Mouse (Mus musculus): ENCODE results near the gene Pax7. TPM values are rescaled to one million over a fixed set of nuclear protein-coding genes. Genes with fewer than 3 reads are reported as not detected.

Pax7 gene
- polyA plus RNA-seq, 1 experiment from 2014 or later: 0.04 TPM

DNA sequence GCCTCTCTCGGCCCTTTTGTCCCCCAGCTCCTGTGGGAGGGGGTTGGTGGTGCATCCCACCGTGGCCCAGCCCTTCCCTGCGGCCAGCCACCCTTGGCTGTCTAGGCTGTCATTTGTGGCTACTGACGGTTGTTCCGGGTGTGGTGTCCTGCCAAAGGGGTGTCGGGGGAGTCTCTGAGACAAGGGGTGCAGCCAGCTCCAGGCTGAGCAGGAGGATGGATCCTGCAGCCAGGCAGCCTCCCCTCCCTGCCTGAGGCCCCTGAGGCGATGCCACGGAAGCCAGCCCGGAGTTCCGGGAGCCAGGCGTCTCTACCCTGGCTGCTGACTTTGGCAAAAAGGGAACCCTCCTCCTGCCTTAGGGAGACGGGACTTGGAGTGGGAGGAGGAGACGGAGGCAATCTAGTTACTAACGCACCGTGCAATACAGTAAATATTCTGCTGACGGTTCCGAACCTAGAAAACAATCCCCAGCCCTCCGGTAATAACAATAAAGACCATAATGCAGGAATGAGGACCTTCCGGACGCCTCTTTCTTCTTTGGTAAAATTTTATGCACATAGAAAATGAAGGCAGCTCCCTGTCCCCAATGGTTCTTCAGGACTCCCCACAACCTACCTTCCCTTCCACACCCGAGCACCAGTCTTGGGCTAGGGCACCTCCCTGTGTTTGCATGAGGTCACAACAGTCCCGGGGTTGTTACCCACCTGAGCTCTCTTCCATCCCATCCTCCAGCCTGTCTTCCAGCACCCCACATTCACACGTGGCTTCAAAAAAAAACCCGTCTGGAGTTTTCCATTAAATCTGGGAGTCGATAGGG lies 19.1 kb upstream of the Pax7 start:
- H3K36me3 ChIP-seq (ENCODE audit: control insufficient read depth, insufficient read depth, low read length): no peaks in the 10 kb centered on the region
- H3K4me1 ChIP-seq (replicated peaks; ENCODE audit: control insufficient read depth, insufficient read depth, low read length): no peaks in the 10 kb centered on the region
- no peak overlapping the region for H3K4me3 ChIP-seq (ENCODE audit: low read length)
- no peaks in the 10 kb centered on the region; the same call in 1 of the 2 replicates for H3K9me3 ChIP-seq (ENCODE audit: control insufficient read depth, low read length)
- WGBS: 3% methylated on average over 25 of the region's 25 CpGs
- H3K27me3 ChIP-seq (ENCODE audit: control insufficient read depth, insufficient read depth, low read depth, low read length): peaks cover 68% of the 10 kb centered on the region
- no peak for ATAC-seq (ENCODE audit: low read depth)
- no peak overlapping the region for H3K4me2 ChIP-seq (ENCODE audit: low read depth, low read length)
- no peak overlapping the region for H3K27ac ChIP-seq (ENCODE audit: low read length)
- H3K9ac ChIP-seq (ENCODE audit: low read length): no peak overlapping the region

DNA sequence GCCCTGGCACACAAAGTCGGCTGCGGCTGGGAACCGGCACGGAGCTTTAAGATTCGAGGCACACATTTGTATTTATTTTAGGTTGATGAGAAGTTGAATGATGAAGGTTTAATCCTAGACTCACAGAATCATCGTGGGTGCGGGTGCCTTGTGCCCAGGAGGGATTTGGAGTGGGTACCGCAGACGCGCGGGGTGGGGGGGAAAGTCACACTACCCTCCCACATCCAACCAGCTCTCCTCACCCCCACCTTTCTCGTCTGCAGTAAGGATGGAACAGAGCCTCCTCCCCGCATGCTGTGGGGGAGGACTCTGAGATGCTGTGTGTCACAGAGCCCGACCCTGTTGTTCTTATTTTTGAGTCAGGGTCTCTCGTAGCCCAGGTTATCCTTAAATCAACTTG lies 18.1 kb upstream of the Pax7 start:
- Histone ChIP-seq H3K9me3 (ENCODE audit: control insufficient read depth, low read length) (no peaks in the 10 kb centered on the region; the same call in 1 of the 2 replicates), H3K9ac (ENCODE audit: low read length) (no peak overlapping the region), H3K36me3 (ENCODE audit: control insufficient read depth, insufficient read depth, low read length) (no peaks in the 10 kb centered on the region), H3K4me1 (replicated peaks; ENCODE audit: control insufficient read depth, insufficient read depth, low read length) (no peaks in the 10 kb centered on the region), H3K4me2 (ENCODE audit: low read depth, low read length) (no peak overlapping the region), H3K4me3 (ENCODE audit: low read length) (no peak overlapping the region), H3K27ac (ENCODE audit: low read length) (no peak overlapping the region), H3K27me3 (ENCODE audit: control insufficient read depth, insufficient read depth, low read depth, low read length) (peaks cover 73% of the 10 kb centered on the region)
- no peak for ATAC-seq (ENCODE audit: low read depth)
- 10% methylated on average over 15 of the region's 15 CpGs for WGBS

DNA sequence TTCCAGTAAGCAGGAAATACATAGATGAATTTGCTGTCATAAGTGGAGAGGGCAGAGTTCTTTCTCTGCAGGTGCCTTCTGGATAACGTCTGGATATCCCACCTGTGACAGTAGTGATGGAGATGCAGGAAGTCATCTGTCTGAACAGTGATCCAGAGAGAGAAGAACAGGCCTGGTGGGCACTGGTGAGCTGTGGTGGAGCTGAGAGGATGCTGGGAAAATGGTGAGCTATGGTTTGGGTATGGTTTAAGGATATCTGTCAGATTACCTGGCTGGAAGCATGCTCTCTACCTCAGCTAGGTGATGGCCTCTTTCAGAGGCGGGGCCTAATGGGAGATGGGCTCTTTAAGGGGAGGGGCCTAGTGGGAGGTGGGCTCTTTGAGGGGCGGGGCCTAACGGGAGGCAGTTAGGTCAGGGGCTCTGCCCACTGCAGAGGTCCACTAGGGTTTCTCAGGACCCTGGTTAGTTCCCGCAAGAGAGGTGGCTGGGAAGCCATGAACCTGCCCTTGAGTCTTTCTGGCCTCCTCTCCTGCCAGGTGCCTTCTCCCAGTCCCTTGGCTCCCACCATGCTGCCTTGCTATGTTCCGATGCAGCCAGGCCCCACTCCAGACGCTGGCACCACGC lies 17.3 kb upstream of the Pax7 start:
- Histone ChIP-seq H3K27ac (ENCODE audit: low read length) (no peak overlapping the region), H3K4me1 (replicated peaks; ENCODE audit: control insufficient read depth, insufficient read depth, low read length) (no peaks in the 10 kb centered on the region), H3K36me3 (ENCODE audit: control insufficient read depth, insufficient read depth, low read length) (no peaks in the 10 kb centered on the region), H3K4me2 (ENCODE audit: low read depth, low read length) (no peak overlapping the region), H3K9me3 (ENCODE audit: control insufficient read depth, low read length) (no peaks in the 10 kb centered on the region; the same call in 1 of the 2 replicates), H3K27me3 (ENCODE audit: control insufficient read depth, insufficient read depth, low read depth, low read length) (peaks cover 78% of the 10 kb centered on the region), H3K4me3 (ENCODE audit: low read length) (no peak overlapping the region), H3K9ac (ENCODE audit: low read length) (no peak overlapping the region)
- 8% methylated on average over 8 of the region's 8 CpGs for WGBS
- ATAC-seq (ENCODE audit: low read depth): no peak

DNA sequence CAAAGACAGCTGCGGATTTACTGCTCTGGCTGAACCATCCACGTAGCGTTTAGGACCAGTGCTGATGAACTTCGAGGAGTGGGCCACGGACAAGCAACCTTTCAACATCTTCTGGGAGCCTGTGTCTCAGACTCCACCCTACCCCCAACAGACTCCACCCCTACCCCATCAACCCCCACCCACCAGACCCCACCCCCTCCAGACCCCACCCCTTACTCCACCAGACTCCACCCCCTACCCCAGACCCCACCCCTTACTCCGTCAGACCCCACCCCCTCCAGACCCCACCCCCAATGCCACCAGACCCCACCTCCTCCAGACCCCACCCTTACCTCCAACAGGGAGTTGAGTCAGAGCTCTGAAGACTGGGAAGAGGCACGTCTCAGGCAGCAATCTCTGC lies 10.1 kb upstream of the Pax7 start:
- no peaks in the 10 kb centered on the region for H3K4me1 ChIP-seq (replicated peaks; ENCODE audit: control insufficient read depth, insufficient read depth, low read length)
- H3K36me3 ChIP-seq (ENCODE audit: control insufficient read depth, insufficient read depth, low read length): no peaks in the 10 kb centered on the region
- no peak overlapping the region for H3K4me3 ChIP-seq (ENCODE audit: low read length)
- peaks cover 55% of the 10 kb centered on the region for H3K27me3 ChIP-seq (ENCODE audit: control insufficient read depth, insufficient read depth, low read depth, low read length)
- WGBS: 6% methylated on average over 7 of the region's 7 CpGs
- no peak overlapping the region for H3K4me2 ChIP-seq (ENCODE audit: low read depth, low read length)
- H3K9ac ChIP-seq (ENCODE audit: low read length): no peak overlapping the region
- no peak for ATAC-seq (ENCODE audit: low read depth)
- no peaks in the 10 kb centered on the region; the same call in 1 of the 2 replicates for H3K9me3 ChIP-seq (ENCODE audit: control insufficient read depth, low read length)
- no peak overlapping the region for H3K27ac ChIP-seq (ENCODE audit: low read length)

DNA sequence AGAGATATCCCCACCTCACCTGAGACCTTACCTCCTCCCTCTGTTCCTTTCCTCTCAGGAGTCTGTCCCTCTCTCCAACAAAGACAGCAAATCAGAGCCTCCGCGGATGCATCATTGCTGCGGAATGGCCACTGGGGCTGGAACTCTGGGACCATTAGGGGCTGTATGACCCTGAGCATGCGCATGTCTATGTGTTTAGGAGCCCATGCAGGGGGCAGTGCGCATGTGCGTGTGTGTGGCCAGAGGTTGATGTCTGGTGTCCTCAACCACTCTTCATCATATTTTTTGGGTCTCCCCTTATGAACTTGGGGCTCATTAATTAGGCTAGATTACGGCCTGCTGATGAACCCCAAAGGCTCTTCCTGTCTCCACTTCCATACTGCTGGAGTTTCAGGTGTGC lies 9.6 kb upstream of the Pax7 start:
- ATAC-seq (ENCODE audit: low read depth): no peak
- H3K4me3 ChIP-seq (ENCODE audit: low read length): no peak overlapping the region
- H3K9me3 ChIP-seq (ENCODE audit: control insufficient read depth, low read length): no peaks in the 10 kb centered on the region; the same call in 1 of the 2 replicates
- no peak overlapping the region for H3K27ac ChIP-seq (ENCODE audit: low read length)
- H3K36me3 ChIP-seq (ENCODE audit: control insufficient read depth, insufficient read depth, low read length): no peaks in the 10 kb centered on the region
- H3K9ac ChIP-seq (ENCODE audit: low read length): no peak overlapping the region
- peaks cover 58% of the 10 kb centered on the region for H3K27me3 ChIP-seq (ENCODE audit: control insufficient read depth, insufficient read depth, low read depth, low read length)
- WGBS: 65% methylated on average over 7 of the region's 7 CpGs
- H3K4me1 ChIP-seq (replicated peaks; ENCODE audit: control insufficient read depth, insufficient read depth, low read length): no peaks in the 10 kb centered on the region
- no peak overlapping the region for H3K4me2 ChIP-seq (ENCODE audit: low read depth, low read length)

DNA sequence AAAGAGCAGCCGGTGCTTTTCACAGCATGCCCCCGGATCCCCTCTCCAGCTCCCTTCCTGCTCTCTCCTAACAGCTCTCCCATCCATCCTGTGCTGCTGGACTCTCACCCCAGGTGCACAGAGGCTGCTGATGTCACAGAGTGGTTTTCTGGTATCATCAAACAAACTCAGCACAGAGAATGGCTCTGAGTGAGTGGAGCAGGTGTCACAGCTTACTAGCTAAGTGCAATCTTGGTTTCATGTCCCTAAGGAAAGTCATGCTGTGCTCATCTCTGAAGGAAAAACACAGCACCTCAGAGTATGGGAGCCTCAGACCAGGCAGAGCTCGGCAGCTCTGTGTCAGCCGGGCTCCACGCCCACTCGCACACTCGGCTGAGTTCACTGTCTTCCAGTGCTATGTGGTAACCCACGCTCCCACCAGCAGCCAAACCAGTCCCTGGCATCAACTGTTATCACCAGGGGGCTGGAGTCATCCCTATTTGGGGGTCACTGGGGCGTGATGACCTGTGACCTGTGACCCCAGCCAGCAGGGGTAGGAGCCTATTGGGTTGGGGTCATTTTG lies 7.7 kb upstream of the Pax7 start:
- no peak overlapping the region for H3K4me2 ChIP-seq (ENCODE audit: low read depth, low read length)
- no peaks in the 10 kb centered on the region for H3K4me1 ChIP-seq (replicated peaks; ENCODE audit: control insufficient read depth, insufficient read depth, low read length)
- no peak for ATAC-seq (ENCODE audit: low read depth)
- no peaks in the 10 kb centered on the region for H3K36me3 ChIP-seq (ENCODE audit: control insufficient read depth, insufficient read depth, low read length)
- H3K27me3 ChIP-seq (ENCODE audit: control insufficient read depth, insufficient read depth, low read depth, low read length): peaks cover 67% of the 10 kb centered on the region
- H3K9me3 ChIP-seq (ENCODE audit: control insufficient read depth, low read length): no peaks in the 10 kb centered on the region; the same call in 1 of the 2 replicates
- H3K9ac ChIP-seq (ENCODE audit: low read length): no peak overlapping the region
- 51% methylated on average over 9 of the region's 9 CpGs for WGBS
- no peak overlapping the region for H3K4me3 ChIP-seq (ENCODE audit: low read length)
- H3K27ac ChIP-seq (ENCODE audit: low read length): no peak overlapping the region

GRCm38 (mm10) chr4:139840442-139840841 lies 7.1 kb upstream of the Pax7 start:
- H3K4me2 ChIP-seq (ENCODE audit: low read depth, low read length): no peak overlapping the region

DNA sequence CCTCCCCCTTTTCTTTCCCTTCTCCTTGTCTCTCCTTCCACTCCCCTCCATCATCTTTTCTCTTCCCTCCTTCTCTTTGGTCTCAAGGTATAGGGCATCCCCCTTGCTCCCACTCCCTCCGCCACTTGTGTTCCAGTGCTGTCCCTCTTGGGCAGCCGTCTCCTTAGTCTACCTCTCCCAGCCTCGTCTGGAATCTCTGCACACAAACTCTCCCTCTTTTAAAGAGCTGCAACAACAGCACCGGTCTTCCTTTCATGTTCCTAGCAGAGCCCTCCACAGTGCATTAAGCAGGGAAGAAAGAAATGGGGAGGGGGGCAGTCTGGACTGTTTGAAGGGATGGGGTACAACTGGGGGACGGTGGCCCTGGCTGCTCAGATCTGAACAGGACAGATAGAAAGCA lies 3.4 kb upstream of the Pax7 start:
- no peak for ATAC-seq (ENCODE audit: low read depth)
- Histone ChIP-seq H3K27me3 (ENCODE audit: control insufficient read depth, insufficient read depth, low read depth, low read length) (peaks cover 93% of the 10 kb centered on the region), H3K36me3 (ENCODE audit: control insufficient read depth, insufficient read depth, low read length) (no peaks in the 10 kb centered on the region), H3K4me1 (replicated peaks; ENCODE audit: control insufficient read depth, insufficient read depth, low read length) (peaks cover 14% of the 10 kb centered on the region), H3K4me3 (ENCODE audit: low read length) (no peak overlapping the region), H3K9ac (ENCODE audit: low read length) (no peak overlapping the region), H3K4me2 (ENCODE audit: low read depth, low read length) (no peak overlapping the region), H3K9me3 (ENCODE audit: control insufficient read depth, low read length) (no peaks in the 10 kb centered on the region), H3K27ac (ENCODE audit: low read length) (no peak overlapping the region)
- WGBS: 10% methylated on average over 5 of the region's 5 CpGs

More at GRCm38 (mm10) chr4:139840442-139840841, 7.1 kb upstream of the Pax7 start:
- Histone ChIP-seq H3K4me3 (ENCODE audit: low read length) (no peak overlapping the region), H3K9ac (ENCODE audit: low read length) (no peak overlapping the region), H3K4me1 (replicated peaks; ENCODE audit: control insufficient read depth, insufficient read depth, low read length) (no peaks in the 10 kb centered on the region), H3K9me3 (ENCODE audit: control insufficient read depth, low read length) (no peaks in the 10 kb centered on the region; the same call in 1 of the 2 replicates), H3K27ac (ENCODE audit: low read length) (no peak overlapping the region), H3K36me3 (ENCODE audit: control insufficient read depth, insufficient read depth, low read length) (no peaks in the 10 kb centered on the region), H3K27me3 (ENCODE audit: control insufficient read depth, insufficient read depth, low read depth, low read length) (peaks cover 70% of the 10 kb centered on the region)
- no peak for ATAC-seq (ENCODE audit: low read depth)
- WGBS: 72% methylated on average over 4 of the region's 4 CpGs

- H3K27ac ChIP-seq (ENCODE audit: low read length): no peak overlapping the region
- H3K36me3 ChIP-seq (ENCODE audit: control insufficient read depth, insufficient read depth, low read length): no peaks in the 10 kb centered on the region
- no peak overlapping the region for H3K4me3 ChIP-seq (ENCODE audit: low read length)
- ATAC-seq (ENCODE audit: low read depth): no peak
- H3K4me2 ChIP-seq (ENCODE audit: low read depth, low read length): no peak overlapping the region
- no peaks in the 10 kb centered on the region for H3K9me3 ChIP-seq (ENCODE audit: control insufficient read depth, low read length)
- peaks cover 95% of the 10 kb centered on the region for H3K27me3 ChIP-seq (ENCODE audit: control insufficient read depth, insufficient read depth, low read depth, low read length)
- WGBS: under 1% methylated on average over 8 of the region's 8 CpGs
- H3K4me1 ChIP-seq (replicated peaks; ENCODE audit: control insufficient read depth, insufficient read depth, low read length): peaks cover 16% of the 10 kb centered on the region
- H3K9ac ChIP-seq (ENCODE audit: low read length): no peak overlapping the region
Observed at GRCm38 (mm10) chr4:139836196-139836595, 2.9 kb upstream of the Pax7 start.

All from lung, embryonic 16.5 days (tissue).